Mouse (Mus musculus): ENCODE data around the gene Rcan1. TPM values are rescaled to one million over a fixed set of nuclear protein-coding genes. Genes with fewer than 3 reads are reported as not detected.
A peak's percentile ranks its signal among the peaks of the same experiment; 100 is the strongest.

The Rcan1 gene
- polyA plus RNA-seq, 1 experiment from 2014 or later = 48.2 TPM

DNA sequence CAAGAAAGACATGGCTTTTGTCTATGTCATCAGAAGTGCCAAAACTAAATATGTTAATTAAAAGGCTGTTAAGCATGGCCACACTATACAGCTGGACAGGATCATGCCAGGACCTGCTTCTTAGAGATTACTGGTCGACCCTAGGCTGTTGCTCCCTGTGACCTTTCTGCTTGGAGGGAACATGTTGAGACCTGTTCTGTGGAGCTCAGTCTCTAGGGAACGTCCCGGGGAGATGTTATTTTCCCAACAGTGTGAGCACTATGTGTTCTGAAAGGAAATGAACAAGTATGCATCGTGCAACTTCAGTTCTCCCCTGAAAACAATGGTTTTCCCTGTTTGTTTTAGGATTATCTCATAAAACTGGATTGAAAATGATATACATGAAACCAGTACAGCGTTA lies 32.4 kb upstream of the Rcan1 start:
- no peak for ATAC-seq (ENCODE audit: insufficient read depth, low FRiP score, low TSS enrichment)
- WGBS = 85% methylated on average over 5 of the region's 5 CpGs

DNA sequence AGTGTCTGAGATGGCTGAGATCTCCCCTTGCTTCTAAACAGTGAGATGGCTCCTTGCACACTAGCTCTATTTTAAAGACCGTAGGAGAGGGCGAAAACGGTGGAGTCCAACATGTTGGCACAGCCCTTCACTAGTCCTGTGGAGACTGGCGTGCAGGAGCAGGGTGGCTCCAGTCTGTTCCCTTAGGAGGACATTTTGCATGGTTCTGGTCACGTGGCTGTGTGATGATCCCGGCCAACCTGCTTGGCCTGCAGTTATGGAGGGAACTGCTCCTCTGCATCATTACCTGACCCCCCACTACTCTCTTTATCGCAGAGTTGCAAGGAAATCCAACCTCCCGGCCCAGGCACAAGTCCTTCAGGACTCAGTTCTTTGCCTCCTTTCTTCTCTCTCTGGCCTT lies 29.9 kb upstream of the Rcan1 start:
- Histone ChIP-seq H3K4me1 (ENCODE audit: control insufficient read depth, insufficient read depth, low read length) (no peaks in the 10 kb centered on the region; the same call in 1 of the 2 replicates), H3K36me3 (ENCODE audit: control insufficient read depth, insufficient read depth, low read length) (no peaks in the 10 kb centered on the region), H3K9ac (ENCODE audit: low read length) (no peak overlapping the region), H3K4me3 (ENCODE audit: low read depth, low read length) (no peak overlapping the region), H3K27ac (ENCODE audit: low read depth, low read length) (no peak overlapping the region), H3K4me2 (ENCODE audit: low read depth) (no peak overlapping the region), H3K27me3 (ENCODE audit: control insufficient read depth, insufficient read depth, low read length) (peaks cover 32% of the 10 kb centered on the region), H3K9me3 (ENCODE audit: control insufficient read depth, low read length) (no peaks in the 10 kb centered on the region)
- DNase-seq (ENCODE audit: low spot score) (no peak), ATAC-seq (ENCODE audit: insufficient read depth, low FRiP score, low TSS enrichment) (no peak)
- WGBS = 83% methylated on average over 8 of the region's 8 CpGs

More for the DNA sequence above, 32.4 kb upstream of the Rcan1 start:
- H3K27ac ChIP-seq (ENCODE audit: low read depth, low read length) = no peak overlapping the region
- H3K4me2 ChIP-seq (ENCODE audit: low read depth) = no peak overlapping the region
- DNase-seq (ENCODE audit: low spot score) = no peak
- no peaks in the 10 kb centered on the region; the same call in 1 of the 2 replicates for H3K4me1 ChIP-seq (ENCODE audit: control insufficient read depth, insufficient read depth, low read length)
- H3K9me3 ChIP-seq (ENCODE audit: control insufficient read depth, low read length) = no peaks in the 10 kb centered on the region
- no peak overlapping the region for H3K9ac ChIP-seq (ENCODE audit: low read length)
- no peak overlapping the region for H3K4me3 ChIP-seq (ENCODE audit: low read depth, low read length)
- no peaks in the 10 kb centered on the region for H3K36me3 ChIP-seq (ENCODE audit: control insufficient read depth, insufficient read depth, low read length)
- H3K27me3 ChIP-seq (ENCODE audit: control insufficient read depth, insufficient read depth, low read length) = peaks cover 24% of the 10 kb centered on the region

DNA sequence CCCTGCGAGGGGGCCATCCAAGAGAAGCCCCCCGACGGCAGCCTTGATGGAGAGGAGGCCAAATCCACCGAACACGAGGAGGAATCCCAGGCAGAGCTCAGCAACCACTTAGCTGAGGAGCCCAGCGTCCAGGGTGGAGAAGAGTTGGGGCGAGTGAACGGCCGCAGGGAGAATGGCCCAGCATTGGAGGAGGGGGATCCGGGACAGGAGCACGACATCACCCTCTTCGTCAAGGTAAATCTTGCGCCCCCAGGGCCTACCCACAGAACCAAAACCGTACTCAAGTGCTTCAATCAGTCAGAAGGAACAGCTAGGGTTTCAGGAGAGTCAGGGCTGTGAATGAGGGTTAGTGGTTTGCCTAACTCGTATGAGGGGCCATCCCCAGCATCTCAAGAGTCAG lies 28.7 kb upstream of the Rcan1 start:
- no peaks in the 10 kb centered on the region for H3K36me3 ChIP-seq (ENCODE audit: control insufficient read depth, insufficient read depth, low read length)
- peaks cover 32% of the 10 kb centered on the region for H3K27me3 ChIP-seq (ENCODE audit: control insufficient read depth, insufficient read depth, low read length)
- H3K4me3 ChIP-seq (ENCODE audit: low read depth, low read length) = peak overlapping the region; percentile 44
- peak overlapping the region; percentile 81 for H3K4me2 ChIP-seq (ENCODE audit: low read depth)
- no peak for DNase-seq (ENCODE audit: low spot score)
- no peaks in the 10 kb centered on the region for H3K9me3 ChIP-seq (ENCODE audit: control insufficient read depth, low read length)
- no peak overlapping the region for H3K27ac ChIP-seq (ENCODE audit: low read depth, low read length)
- H3K4me1 ChIP-seq (ENCODE audit: control insufficient read depth, insufficient read depth, low read length) = no peaks in the 10 kb centered on the region; the same call in 1 of the 2 replicates
- no peak overlapping the region; the same call in 1 of the 2 replicates for H3K9ac ChIP-seq (ENCODE audit: low read length)
- no peak for ATAC-seq (ENCODE audit: insufficient read depth, low FRiP score, low TSS enrichment)
- 14% methylated on average over 15 of the region's 15 CpGs for WGBS

DNA sequence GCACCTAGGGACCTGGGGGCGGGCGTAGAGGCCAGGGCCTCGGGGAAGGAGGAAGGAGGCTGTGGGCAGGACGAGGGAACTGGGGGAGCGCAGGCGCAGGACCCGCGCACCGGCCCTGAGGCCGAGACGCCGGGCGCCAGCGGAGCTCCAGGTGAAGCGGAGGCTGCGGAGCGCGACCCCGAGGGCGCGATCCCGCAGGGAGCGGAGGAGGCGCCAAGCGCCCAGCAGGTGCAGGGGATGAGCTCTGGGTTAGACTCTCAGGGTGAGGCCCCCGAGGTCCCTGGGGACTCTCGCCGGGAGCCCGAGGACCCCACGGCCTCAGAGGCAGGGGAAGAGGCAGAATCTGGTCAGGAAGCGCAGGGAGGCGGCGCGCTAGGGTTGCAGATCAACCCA lies 27.9 kb upstream of the Rcan1 start:
- 0% methylated on average over 34 of the region's 34 CpGs for WGBS
- DNase-seq (ENCODE audit: low spot score) (peak; percentile 50), ATAC-seq (ENCODE audit: insufficient read depth, low FRiP score, low TSS enrichment) (no peak)
- H3K4me2 ChIP-seq (ENCODE audit: low read depth) = peak overlapping the region; percentile 81
- H3K36me3 ChIP-seq (ENCODE audit: control insufficient read depth, insufficient read depth, low read length) = no peaks in the 10 kb centered on the region
- peak overlapping the region; percentile 33 for H3K9ac ChIP-seq (ENCODE audit: low read length)
- H3K4me3 ChIP-seq (ENCODE audit: low read depth, low read length) = peak overlapping the region; percentile 44
- no peaks in the 10 kb centered on the region; the same call in 1 of the 2 replicates for H3K4me1 ChIP-seq (ENCODE audit: control insufficient read depth, insufficient read depth, low read length)
- H3K27ac ChIP-seq (ENCODE audit: low read depth, low read length) = no peak overlapping the region
- no peaks in the 10 kb centered on the region for H3K9me3 ChIP-seq (ENCODE audit: control insufficient read depth, low read length)
- peaks cover 32% of the 10 kb centered on the region for H3K27me3 ChIP-seq (ENCODE audit: control insufficient read depth, insufficient read depth, low read length)

DNA sequence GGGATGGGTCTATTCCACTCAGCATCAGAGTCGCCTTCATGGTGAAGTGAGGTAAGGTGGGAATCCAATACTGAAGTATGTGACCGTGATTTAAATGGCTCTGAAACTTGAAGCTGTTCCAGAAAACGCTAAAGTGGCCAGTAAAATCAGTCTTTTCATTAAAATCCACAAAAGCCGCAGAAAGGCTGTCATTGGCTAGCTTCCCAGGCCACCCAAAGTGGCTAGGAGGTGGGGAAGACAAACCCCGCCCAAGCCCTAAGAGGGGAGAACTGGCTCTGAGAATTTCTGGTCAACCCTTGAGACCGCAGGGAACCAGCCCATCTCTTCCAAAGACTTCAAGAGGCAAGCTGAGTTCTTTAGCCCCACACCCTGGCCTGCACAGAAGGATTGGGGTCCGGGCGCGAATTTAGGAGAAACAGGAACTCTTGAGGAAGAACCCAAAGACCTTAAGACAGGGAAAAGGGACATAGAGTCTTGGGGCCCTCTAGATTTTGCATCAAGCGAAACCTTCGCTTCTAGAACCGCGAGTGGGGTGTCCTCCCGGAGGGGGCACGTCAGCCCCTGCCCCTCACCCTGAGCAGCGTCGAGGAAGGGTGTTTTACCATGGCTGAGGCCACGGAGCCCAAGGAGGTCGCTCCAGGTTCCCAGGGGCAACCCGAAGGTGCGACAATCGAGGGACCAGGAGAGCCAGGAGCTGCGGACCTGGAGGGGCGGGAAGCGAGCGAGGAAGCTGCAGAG lies 27.4 kb upstream of the Rcan1 start:
- H3K27me3 ChIP-seq (ENCODE audit: control insufficient read depth, insufficient read depth, low read length) = peaks cover 32% of the 10 kb centered on the region
- peak overlapping the region; percentile 44 for H3K4me3 ChIP-seq (ENCODE audit: low read depth, low read length)
- no peak for DNase-seq (ENCODE audit: low spot score)
- no peaks in the 10 kb centered on the region; the same call in 1 of the 2 replicates for H3K4me1 ChIP-seq (ENCODE audit: control insufficient read depth, insufficient read depth, low read length)
- no peaks in the 10 kb centered on the region for H3K9me3 ChIP-seq (ENCODE audit: control insufficient read depth, low read length)
- peak overlapping the region; percentile 33; the same call in 1 of the 2 replicates for H3K9ac ChIP-seq (ENCODE audit: low read length)
- H3K36me3 ChIP-seq (ENCODE audit: control insufficient read depth, insufficient read depth, low read length) = no peaks in the 10 kb centered on the region
- 8% methylated on average over 26 of the region's 26 CpGs for WGBS
- H3K27ac ChIP-seq (ENCODE audit: low read depth, low read length) = no peak overlapping the region
- H3K4me2 ChIP-seq (ENCODE audit: low read depth) = peak overlapping the region; percentile 81
- ATAC-seq (ENCODE audit: insufficient read depth, low FRiP score, low TSS enrichment) = no peak; the same call in 1 of the 2 replicates

DNA sequence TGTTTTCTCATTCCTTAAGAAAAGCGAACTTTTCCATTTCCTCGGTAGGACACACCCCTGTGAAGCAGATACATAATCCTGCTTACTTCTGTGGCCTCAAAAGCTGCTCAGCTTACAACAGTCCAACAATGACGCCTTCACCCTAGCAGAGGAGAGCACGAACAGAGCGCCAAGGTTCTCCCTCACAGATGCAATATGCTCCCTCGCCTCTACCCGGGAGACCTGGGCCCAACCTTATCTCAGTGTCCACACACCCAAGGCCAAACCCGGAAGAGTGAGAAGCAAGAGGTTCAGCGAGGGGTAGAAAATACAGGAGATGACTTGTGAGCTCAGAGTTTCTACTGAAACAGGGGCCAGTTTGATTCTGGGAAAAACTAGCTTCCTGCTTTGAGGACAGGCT lies 18.7 kb upstream of the Rcan1 start:
- WGBS = 79% methylated on average over 9 of the region's 9 CpGs
- Histone ChIP-seq H3K4me1 (ENCODE audit: control insufficient read depth, insufficient read depth, low read length) (no peaks in the 10 kb centered on the region), H3K27ac (ENCODE audit: low read depth, low read length) (no peak overlapping the region), H3K9ac (ENCODE audit: low read length) (no peak overlapping the region), H3K27me3 (ENCODE audit: control insufficient read depth, insufficient read depth, low read length) (no peaks in the 10 kb centered on the region), H3K9me3 (ENCODE audit: control insufficient read depth, low read length) (no peaks in the 10 kb centered on the region), H3K36me3 (ENCODE audit: control insufficient read depth, insufficient read depth, low read length) (no peaks in the 10 kb centered on the region), H3K4me3 (ENCODE audit: low read depth, low read length) (no peak overlapping the region), H3K4me2 (ENCODE audit: low read depth) (no peak overlapping the region)
- ATAC-seq (ENCODE audit: insufficient read depth, low FRiP score, low TSS enrichment) (no peak), DNase-seq (ENCODE audit: low spot score) (no peak)

DNA sequence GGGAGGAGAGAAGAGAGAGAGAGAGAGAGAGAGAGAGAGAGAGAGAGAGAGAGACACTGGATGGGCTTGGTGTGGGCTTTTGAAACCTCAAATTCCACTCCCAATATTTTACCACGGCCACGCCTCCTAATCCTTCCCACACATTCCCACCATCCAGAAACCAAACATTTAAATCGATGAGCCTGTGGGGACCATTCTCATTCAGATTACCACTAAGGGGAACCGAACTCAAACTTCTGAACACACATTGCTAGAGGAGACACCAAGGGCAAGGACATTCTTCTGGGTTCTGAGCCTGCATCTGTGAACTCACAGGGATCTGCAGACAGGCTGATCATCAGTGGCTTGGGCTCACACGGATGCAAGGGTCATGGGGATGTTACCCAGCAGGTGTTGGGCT lies 17.8 kb upstream of the Rcan1 start:
- no peak for ATAC-seq (ENCODE audit: insufficient read depth, low FRiP score, low TSS enrichment)
- H3K9me3 ChIP-seq (ENCODE audit: control insufficient read depth, low read length) = no peaks in the 10 kb centered on the region
- 90% methylated on average over 5 of the region's 5 CpGs for WGBS
- H3K4me1 ChIP-seq (ENCODE audit: control insufficient read depth, insufficient read depth, low read length) = no peaks in the 10 kb centered on the region
- no peak overlapping the region for H3K9ac ChIP-seq (ENCODE audit: low read length)
- H3K4me2 ChIP-seq (ENCODE audit: low read depth) = no peak overlapping the region
- no peak overlapping the region for H3K4me3 ChIP-seq (ENCODE audit: low read depth, low read length)
- H3K27ac ChIP-seq (ENCODE audit: low read depth, low read length) = no peak overlapping the region
- no peaks in the 10 kb centered on the region for H3K27me3 ChIP-seq (ENCODE audit: control insufficient read depth, insufficient read depth, low read length)
- H3K36me3 ChIP-seq (ENCODE audit: control insufficient read depth, insufficient read depth, low read length) = no peaks in the 10 kb centered on the region
- DNase-seq (ENCODE audit: low spot score) = no peak

DNA sequence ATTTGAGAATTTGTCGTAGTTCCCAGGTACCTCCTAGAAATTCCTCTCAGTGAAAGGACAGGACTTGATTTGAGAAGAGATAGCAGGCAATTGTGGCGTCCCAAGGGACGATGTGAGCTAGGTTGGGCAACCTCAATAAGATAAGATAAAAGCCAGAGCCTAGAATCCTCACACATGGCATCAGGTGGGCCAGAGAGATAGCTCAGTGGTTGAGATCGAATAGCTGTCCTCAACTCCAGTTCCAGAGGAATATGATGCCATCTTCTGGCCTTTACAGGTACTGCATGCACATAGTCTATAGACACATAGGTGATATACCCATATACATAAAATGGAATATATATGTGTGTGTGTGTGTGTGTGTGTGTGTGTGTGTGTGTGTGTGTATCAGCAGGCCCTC lies 16.8 kb upstream of the Rcan1 start:
- no peak for ATAC-seq (ENCODE audit: insufficient read depth, low FRiP score, low TSS enrichment)
- Histone ChIP-seq H3K9me3 (ENCODE audit: control insufficient read depth, low read length) (no peaks in the 10 kb centered on the region), H3K27me3 (ENCODE audit: control insufficient read depth, insufficient read depth, low read length) (no peaks in the 10 kb centered on the region), H3K4me1 (ENCODE audit: control insufficient read depth, insufficient read depth, low read length) (no peaks in the 10 kb centered on the region), H3K9ac (ENCODE audit: low read length) (no peak overlapping the region), H3K4me2 (ENCODE audit: low read depth) (no peak overlapping the region), H3K4me3 (ENCODE audit: low read depth, low read length) (no peak overlapping the region), H3K27ac (ENCODE audit: low read depth, low read length) (no peak overlapping the region), H3K36me3 (ENCODE audit: control insufficient read depth, insufficient read depth, low read length) (no peaks in the 10 kb centered on the region)
- DNase-seq (ENCODE audit: low spot score) = no peak
- WGBS = 57% methylated on average over 4 of the region's 4 CpGs

DNA sequence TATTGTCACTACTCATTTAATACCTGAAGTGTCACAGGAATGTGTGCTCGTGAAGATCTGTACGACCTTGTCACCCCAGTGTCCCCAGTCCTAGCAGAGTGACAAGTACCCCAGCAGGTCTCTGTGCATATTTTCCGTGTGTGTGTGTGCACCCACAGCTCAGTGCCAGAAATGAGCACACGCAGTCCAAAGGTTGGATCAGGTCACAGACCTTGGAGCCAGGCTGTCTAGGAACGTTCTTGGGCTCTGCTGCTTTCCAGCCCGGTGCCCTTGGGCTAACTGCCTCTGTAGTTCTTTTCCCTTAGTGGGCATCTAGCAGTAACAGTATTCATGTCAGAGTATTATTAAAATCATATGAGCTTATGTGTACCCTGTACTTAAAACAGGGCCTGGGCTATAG lies 16.4 kb upstream of the Rcan1 start:
- no peak overlapping the region for H3K4me2 ChIP-seq (ENCODE audit: low read depth)
- H3K9ac ChIP-seq (ENCODE audit: low read length) = no peak overlapping the region
- WGBS = 90% methylated on average over 6 of the region's 6 CpGs
- no peak overlapping the region for H3K4me3 ChIP-seq (ENCODE audit: low read depth, low read length)
- DNase-seq (ENCODE audit: low spot score) (no peak), ATAC-seq (ENCODE audit: insufficient read depth, low FRiP score, low TSS enrichment) (no peak)
- no peak overlapping the region for H3K27ac ChIP-seq (ENCODE audit: low read depth, low read length)
- no peaks in the 10 kb centered on the region for H3K9me3 ChIP-seq (ENCODE audit: control insufficient read depth, low read length)
- H3K36me3 ChIP-seq (ENCODE audit: control insufficient read depth, insufficient read depth, low read length) = no peaks in the 10 kb centered on the region
- no peaks in the 10 kb centered on the region for H3K27me3 ChIP-seq (ENCODE audit: control insufficient read depth, insufficient read depth, low read length)
- H3K4me1 ChIP-seq (ENCODE audit: control insufficient read depth, insufficient read depth, low read length) = no peaks in the 10 kb centered on the region
